Mouse (Mus musculus): ENCODE results near the gene Hmgb2.

Hmgb2 gene

DNA sequence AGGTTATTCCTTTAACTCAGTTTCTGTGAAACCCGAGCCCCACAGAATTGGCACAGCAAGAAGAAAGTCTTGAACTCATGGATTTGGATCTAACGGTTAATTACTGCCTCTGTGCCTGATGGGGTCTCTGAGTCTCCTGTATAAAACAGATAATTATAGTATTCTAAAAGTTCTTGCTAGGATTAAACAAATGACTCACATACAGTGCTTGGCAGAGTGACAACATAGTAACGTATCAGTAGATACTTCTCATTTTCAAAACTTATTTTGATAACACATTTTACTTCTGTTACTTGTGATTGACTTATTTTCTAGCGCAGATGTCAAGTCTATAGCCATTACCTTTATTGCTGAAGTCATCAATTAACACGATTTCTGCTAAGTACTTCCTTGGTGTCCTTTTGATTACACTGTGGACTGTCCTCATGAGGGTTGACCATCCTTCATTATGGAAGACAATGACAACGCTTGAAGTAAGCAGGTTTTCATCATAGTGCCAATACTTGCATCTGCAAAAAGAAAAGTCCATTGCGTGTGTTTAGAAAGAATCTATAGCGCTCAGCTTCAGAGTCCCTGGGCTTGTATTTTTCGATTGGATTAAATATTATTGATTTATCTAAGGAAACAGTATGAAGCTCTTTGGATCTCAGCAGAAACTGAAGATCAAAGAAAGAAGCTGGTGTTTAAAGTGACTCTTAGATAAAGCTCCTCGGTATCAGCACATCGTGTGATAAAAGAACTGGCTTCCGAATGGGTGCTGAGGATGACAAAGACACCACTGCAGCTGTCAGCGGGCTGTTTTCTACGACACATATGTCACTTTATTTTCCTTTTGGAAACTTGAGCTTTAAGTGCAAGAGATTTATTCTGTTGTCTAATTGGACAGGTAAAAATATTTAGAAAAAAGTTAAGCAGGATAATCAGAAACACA is 40.7 kb downstream of the Hmgb2 start:
- DNase-seq (ENCODE audit: low spot score in 2 of 2) = peak in 1 of 2 experiments; percentile 9

DNA sequence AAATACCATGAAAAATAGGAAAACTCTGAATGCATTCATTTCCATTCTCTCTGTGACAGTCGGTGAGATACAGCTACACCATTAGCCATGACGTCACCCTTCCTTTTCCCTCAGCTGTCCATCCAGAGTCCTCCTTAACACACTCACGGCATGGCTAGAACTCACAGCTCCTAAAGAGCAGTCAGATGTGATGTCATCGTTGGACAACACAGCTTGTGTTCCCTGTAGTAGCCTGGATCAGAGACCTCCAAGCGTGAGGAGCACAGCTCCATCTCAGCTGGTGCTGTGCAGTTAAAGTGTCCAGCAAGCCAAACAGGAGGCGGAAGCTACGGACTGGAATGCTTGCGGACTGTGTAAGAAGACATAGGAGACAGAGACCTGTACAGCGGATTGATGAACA is 49.2 kb downstream of the Hmgb2 start:
- no peak for DNase-seq (ENCODE audit: low spot score in 2 of 2)

DNA sequence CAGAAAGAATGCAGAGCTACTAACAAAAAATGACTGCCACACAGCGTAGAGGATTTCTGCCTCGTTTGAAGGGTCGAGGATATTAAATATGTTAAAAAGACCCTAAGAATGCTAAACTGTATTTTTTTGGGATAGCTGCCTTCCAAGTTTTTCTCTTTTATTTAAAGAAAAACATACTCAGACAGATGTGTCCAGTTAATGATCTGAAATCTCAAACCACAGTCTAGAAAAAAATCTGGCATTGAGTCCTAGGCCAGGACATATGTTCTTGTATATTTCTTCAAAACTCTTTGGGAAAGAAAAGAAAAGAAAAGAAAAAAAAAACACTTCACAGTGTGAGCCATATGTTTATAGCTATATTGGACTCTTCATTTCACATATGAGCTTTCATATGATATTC is 51.0 kb downstream of the Hmgb2 start:
- DNase-seq (ENCODE audit: low spot score in 2 of 2) = no peak

DNA sequence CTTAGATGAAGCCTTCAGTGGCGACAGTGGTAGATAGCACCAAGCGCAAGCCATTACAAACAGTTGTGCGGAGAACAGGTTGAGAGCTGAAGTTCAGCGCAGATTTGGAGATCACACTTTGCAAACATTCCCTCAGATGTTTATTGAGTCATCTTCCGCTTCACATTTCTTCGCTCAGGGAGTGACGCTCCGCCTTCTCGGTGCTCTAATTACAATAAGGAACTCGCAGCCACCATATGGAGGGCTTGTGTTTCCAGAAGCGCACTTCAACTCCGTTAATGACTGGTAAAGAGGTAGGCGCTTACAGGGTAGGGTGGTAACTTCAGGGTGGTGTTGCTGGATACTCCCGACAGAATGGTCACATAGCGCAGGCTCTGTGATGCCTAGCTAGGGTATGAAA is 52.0 kb downstream of the Hmgb2 start:
- DNase-seq (ENCODE audit: low spot score in 2 of 2) = peak in 1 of 2 experiments; percentile 38

- peak in 1 of 2 experiments; percentile 33 for DNase-seq (ENCODE audit: low spot score in 2 of 2)
Observed at GRCm38 (mm10) chr8:57565039-57565438, 53.3 kb downstream of the Hmgb2 start.

All from urinary bladder, postnatal 4 days (tissue).